Mouse (Mus musculus) megakaryocyte, embryonic 14.5 days (primary cell): ENCODE measurements around the gene Rps11.

Experiments used
- FLI1 ChIP-seq: IDR thresholded peaks from 2 replicates; pipeline ENCODE4 v1.6.1; 2012; ENCODE audit warnings: low read length, inconsistent platforms, mixed read lengths
- GATA1 ChIP-seq: IDR thresholded peaks from 3 replicates; pipeline ENCODE4 v1.6.1; 2012; ENCODE audit warnings: mixed read lengths, low read length, inconsistent platforms, borderline replicate concordance

GRCm38 (mm10) chr7:45160316-45160800, 36.1 kb upstream of the Rps11 start:
- TF ChIP-seq GATA1 (no peak), FLI1 (no peak)
